Mouse (Mus musculus) testis, adult 2 months (tissue): ENCODE results near the gene Mgat5b. TPM values are rescaled to one million over a fixed set of nuclear protein-coding genes. Genes with fewer than 3 reads are reported as not detected.

Source experiments
- H3K27ac ChIP-seq: fragments of 200-500 bp; 2 replicates; pipeline ENCODE4 v1.5.1; 2012; ENCODE audit warnings: low read depth, low read length; ENCODE audit not compliant: control insufficient read depth, insufficient read depth
- H3K27me3 ChIP-seq: fragments of 200-500 bp; 2 replicates; pipeline ENCODE4 v1.6.1; 2012; ENCODE audit warnings: mild to moderate bottlenecking, low read length, moderate library complexity; ENCODE audit not compliant: control insufficient read depth, insufficient read depth
- H3K36me3 ChIP-seq: fragments of 200-500 bp; 2 replicates; pipeline ENCODE4 v1.6.1; 2012; ENCODE audit warnings: mild to moderate bottlenecking, low read length; ENCODE audit not compliant: control insufficient read depth, insufficient read depth
- H3K4me1 ChIP-seq: fragments of 200-500 bp; 2 replicates; pipeline ENCODE4 v1.6.1; 2012; ENCODE audit warnings: low read length; ENCODE audit not compliant: control insufficient read depth, insufficient read depth
- H3K4me3 ChIP-seq: fragments of 200-500 bp; 2 replicates; pipeline ENCODE4 v1.5.1; 2012; ENCODE audit warnings: low read depth, mild to moderate bottlenecking, low read length, moderate library complexity, mixed read lengths; ENCODE audit not compliant: control insufficient read depth
- CTCF ChIP-seq: fragments of 200-500 bp; IDR thresholded peaks from 2 replicates; pipeline ENCODE4 v1.5.1; 2012; ENCODE audit warnings: low read depth, mild to moderate bottlenecking, inconsistent platforms, low read length, moderate library complexity; ENCODE audit not compliant: control insufficient read depth, insufficient read depth, insufficient replicate concordance
- POLR2A ChIP-seq: fragments of 200-500 bp; IDR thresholded peaks from 2 replicates; pipeline ENCODE4 v1.6.1; 2012; ENCODE audit warnings: low read depth, mild to moderate bottlenecking, inconsistent platforms, low read length, moderate library complexity; ENCODE audit not compliant: control insufficient read depth
- polyA plus RNA-seq: library from polyadenylated mRNA; depleted of rRNA; stranded (reverse); fragments of >200 nt; gene quantifications from 2 replicates; pipeline ENCODE4 v1.2.3, GENCODE M21; 2012; rRNA removed

Gene Mgat5b
- polyA plus RNA-seq, 1 experiment = 5.9 TPM

- no peaks in the 10 kb centered on the region for H3K27me3 ChIP-seq
- H3K27ac ChIP-seq = no peak overlapping the region
- peaks cover 4% of the 10 kb centered on the region; the same call in 1 of the 2 replicates for H3K4me1 ChIP-seq
- no peak overlapping the region for H3K4me3 ChIP-seq
- H3K36me3 ChIP-seq = no peaks in the 10 kb centered on the region
- TF ChIP-seq POLR2A (no peak), CTCF (no peak)
Observed at GRCm38 (mm10) chr11:117035661-117036336, 117.1 kb downstream of the Mgat5b start.

Other genes starting within 250 kb of the Mgat5b start
- gene St6galnac1, start 143.4 kb upstream of the Mgat5b start, polyA plus RNA-seq = 0.09 and 0.43 TPM in 2 replicates
- gene Mxra7, start 90.8 kb upstream of the Mgat5b start, polyA plus RNA-seq = 8.2 and 8.9 TPM in 2 replicates
- 45.5 and 61.4 TPM in 2 replicates for gene Mettl23, start 75.6 kb upstream of the Mgat5b start, polyA plus RNA-seq
- gene Jmjd6, start 75.4 kb upstream of the Mgat5b start, polyA plus RNA-seq = 66.5 and 71.1 TPM in 2 replicates
- 105 and 109 TPM in 2 replicates for gene Mfsd11, start 66.4 kb upstream of the Mgat5b start, polyA plus RNA-seq
- gene Srsf2, start 65.8 kb upstream of the Mgat5b start, polyA plus RNA-seq = 156 and 182 TPM in 2 replicates
- 133 and 153 TPM in 2 replicates for gene Sec14l1, start 196.3 kb downstream of the Mgat5b start, polyA plus RNA-seq